Mouse (Mus musculus): ENCODE results near the gene Ift122. TPM values are rescaled to one million over a fixed set of nuclear protein-coding genes. Genes with fewer than 3 reads are reported as not detected.

Gene Ift122
- polyA plus RNA-seq, 1 experiment from 2014 or later: 30.7 TPM

- Histone ChIP-seq H3K36me3 (replicated peaks) (no peaks in the 10 kb centered on the region), H3K27me3 (replicated peaks; ENCODE audit: low read depth, poor library complexity, severe bottlenecking) (peaks cover 8% of the 10 kb centered on the region; the same call in 1 of the 2 replicates), H3K27ac (replicated peaks) (no peak overlapping the region), H3K9me3 (no peaks in the 10 kb centered on the region), H3K4me1 (peaks cover 23% of the 10 kb centered on the region), H3K4me3 (no peak overlapping the region)
- 83% methylated on average over 9 of the region's 9 CpGs for WGBS
- DNase-seq (ENCODE audit: low spot score): no peak
Measured at GRCm38 (mm10) chr6:115943498-115944427, 90.5 kb downstream of the Ift122 start.

- 85% methylated on average over 5 of the region's 5 CpGs for WGBS
- Histone ChIP-seq H3K4me3 (no peak within 1 kb of the TSS), H3K9me3 (no peaks in the 10 kb centered on the region), H3K36me3 (replicated peaks) (no peaks in the 10 kb centered on the region), H3K4me1 (peaks cover 23% of the 10 kb centered on the region), H3K27ac (replicated peaks) (no peak within 1 kb of the TSS), H3K27me3 (replicated peaks; ENCODE audit: low read depth, poor library complexity, severe bottlenecking) (peaks cover 8% of the 10 kb centered on the region; the same call in 1 of the 2 replicates)
- DNase-seq (ENCODE audit: low spot score): no peak
Measured at GRCm38 (mm10) chr6:115944638-115945037, 91.4 kb downstream of the Ift122 start, which contains the start of gene H1foo. H1foo (plus strand) TSS chr6:115944938.

- no peak overlapping the region for H3K4me3 ChIP-seq
- WGBS: 85% methylated on average over 8 of the region's 8 CpGs
Measured at GRCm38 (mm10) chr6:115945633-115946032, 92.4 kb downstream of the Ift122 start.

GRCm38 (mm10) chr6:115946389-115946788 is 93.1 kb downstream of the Ift122 start:
- Histone ChIP-seq H3K9me3 (no peaks in the 10 kb centered on the region), H3K27me3 (replicated peaks; ENCODE audit: low read depth, poor library complexity, severe bottlenecking) (peaks cover 8% of the 10 kb centered on the region; the same call in 1 of the 2 replicates), H3K4me3 (no peak overlapping the region), H3K36me3 (replicated peaks) (no peaks in the 10 kb centered on the region), H3K27ac (replicated peaks) (no peak overlapping the region; the same call in 1 of the 2 replicates), H3K4me1 (peaks cover 10% of the 10 kb centered on the region)
- 69% methylated on average over 6 of the region's 6 CpGs for WGBS
- DNase-seq (ENCODE audit: low spot score): no peak

More at GRCm38 (mm10) chr6:115945633-115946032, 92.4 kb downstream of the Ift122 start:
- Histone ChIP-seq H3K36me3 (replicated peaks) (no peaks in the 10 kb centered on the region), H3K9me3 (no peaks in the 10 kb centered on the region), H3K27me3 (replicated peaks; ENCODE audit: low read depth, poor library complexity, severe bottlenecking) (peaks cover 8% of the 10 kb centered on the region; the same call in 1 of the 2 replicates), H3K27ac (replicated peaks) (no peak overlapping the region), H3K4me1 (peaks cover 18% of the 10 kb centered on the region)
- DNase-seq (ENCODE audit: low spot score): no peak

- Histone ChIP-seq H3K27me3 (replicated peaks; ENCODE audit: low read depth, poor library complexity, severe bottlenecking) (no peaks in the 10 kb centered on the region), H3K27ac (replicated peaks) (0 out of 2 replicates have a peak overlapping the region, but pooled peaks have one; percentile 16), H3K4me3 (no peak overlapping the region), H3K36me3 (replicated peaks) (peaks cover 7% of the 10 kb centered on the region; the same call in 1 of the 2 replicates), H3K9me3 (no peaks in the 10 kb centered on the region), H3K4me1 (peaks cover 52% of the 10 kb centered on the region)
- 83% methylated on average over 9 of the region's 9 CpGs for WGBS
- no peak for DNase-seq (ENCODE audit: low spot score)
Measured at GRCm38 (mm10) chr6:115954506-115955074, 101.3 kb downstream of the Ift122 start.

GRCm38 (mm10) chr6:115955169-115955568 is 101.9 kb downstream of the Ift122 start:
- peaks cover 56% of the 10 kb centered on the region for H3K4me1 ChIP-seq
- H3K27me3 ChIP-seq (replicated peaks; ENCODE audit: low read depth, poor library complexity, severe bottlenecking): no peaks in the 10 kb centered on the region
- H3K9me3 ChIP-seq: no peaks in the 10 kb centered on the region
- DNase-seq (ENCODE audit: low spot score): no peak
- H3K4me3 ChIP-seq: no peak overlapping the region
- peaks cover 8% of the 10 kb centered on the region for H3K36me3 ChIP-seq (replicated peaks)
- H3K27ac ChIP-seq (replicated peaks): peak overlapping the region; percentile 8; the same call in 1 of the 2 replicates
- 85% methylated on average over 4 of the region's 4 CpGs for WGBS

- Histone ChIP-seq H3K4me3 (no peak overlapping the region), H3K4me1 (peaks cover 61% of the 10 kb centered on the region), H3K9me3 (no peaks in the 10 kb centered on the region), H3K27ac (replicated peaks) (peak overlapping the region; percentile 8; the same call in 1 of the 2 replicates), H3K27me3 (replicated peaks; ENCODE audit: low read depth, poor library complexity, severe bottlenecking) (no peaks in the 10 kb centered on the region), H3K36me3 (replicated peaks) (peaks cover 13% of the 10 kb centered on the region)
- 84% methylated on average over 11 of the region's 11 CpGs for WGBS
- no peak for DNase-seq (ENCODE audit: low spot score)
Measured at GRCm38 (mm10) chr6:115955664-115956063, 102.4 kb downstream of the Ift122 start.

GRCm38 (mm10) chr6:115956418-115956921 is 103.2 kb downstream of the Ift122 start:
- Histone ChIP-seq H3K9me3 (no peaks in the 10 kb centered on the region), H3K36me3 (replicated peaks) (peaks cover 13% of the 10 kb centered on the region), H3K27ac (replicated peaks) (peak overlapping the region; percentile 83), H3K4me1 (peaks cover 66% of the 10 kb centered on the region), H3K4me3 (no peak overlapping the region), H3K27me3 (replicated peaks; ENCODE audit: low read depth, poor library complexity, severe bottlenecking) (no peaks in the 10 kb centered on the region)
- WGBS: 87% methylated on average over 13 of the region's 13 CpGs
- no peak for DNase-seq (ENCODE audit: low spot score)

GRCm38 (mm10) chr6:115956922-115957601 is 103.8 kb downstream of the Ift122 start:
- Histone ChIP-seq H3K27ac (replicated peaks) (peak overlapping the region; percentile 83), H3K36me3 (replicated peaks) (peaks cover 13% of the 10 kb centered on the region), H3K4me3 (peak overlapping the region; percentile 17; the same call in 1 of the 2 replicates), H3K4me1 (peaks cover 69% of the 10 kb centered on the region), H3K9me3 (no peaks in the 10 kb centered on the region), H3K27me3 (replicated peaks; ENCODE audit: low read depth, poor library complexity, severe bottlenecking) (0 out of 2 replicates have a peak, but pooled peaks cover under 1% of the 10 kb centered on the region)
- 40% methylated on average over 16 of the region's 16 CpGs for WGBS
- peak; percentile 69 for DNase-seq (ENCODE audit: low spot score)

- Histone ChIP-seq H3K36me3 (replicated peaks) (peaks cover 16% of the 10 kb centered on the region), H3K4me1 (peaks cover 75% of the 10 kb centered on the region), H3K4me3 (0 out of 2 replicates have a peak overlapping the region, but pooled peaks have one; percentile 17), H3K27ac (replicated peaks) (peak overlapping the region; percentile 83), H3K27me3 (replicated peaks; ENCODE audit: low read depth, poor library complexity, severe bottlenecking) (0 out of 2 replicates have a peak, but pooled peaks cover 6% of the 10 kb centered on the region), H3K9me3 (no peaks in the 10 kb centered on the region)
- WGBS: 27% methylated on average over 6 of the region's 6 CpGs
- DNase-seq (ENCODE audit: low spot score): peak; percentile 62
Measured at GRCm38 (mm10) chr6:115957681-115958080, 104.4 kb downstream of the Ift122 start.

- Histone ChIP-seq H3K4me1 (peaks cover 80% of the 10 kb centered on the region), H3K4me3 (no peak overlapping the region), H3K36me3 (replicated peaks) (peaks cover 20% of the 10 kb centered on the region), H3K27ac (replicated peaks) (peak overlapping the region; percentile 83), H3K9me3 (no peaks in the 10 kb centered on the region), H3K27me3 (replicated peaks; ENCODE audit: low read depth, poor library complexity, severe bottlenecking) (peaks cover 13% of the 10 kb centered on the region)
- 86% methylated on average over 9 of the region's 9 CpGs for WGBS
- DNase-seq (ENCODE audit: low spot score): no peak
Measured at GRCm38 (mm10) chr6:115958445-115958844, 105.2 kb downstream of the Ift122 start.
